Mouse (Mus musculus): ENCODE results near the gene Slc9a3r1.

The Slc9a3r1 gene

GRCm38 (mm10) chr11:115222570-115222969 is 59.4 kb downstream of the Slc9a3r1 start:
- in situ Hi-C loops (cut with MseI, MboI): no loop called here

GRCm38 (mm10) chr11:115223451-115223850 is 60.3 kb downstream of the Slc9a3r1 start:
- in situ Hi-C loops (cut with MseI, MboI): no loop called here

GRCm38 (mm10) chr11:115223877-115224276 is 60.7 kb downstream of the Slc9a3r1 start:
- in situ Hi-C loops (cut with MseI, MboI): no loop called here

GRCm38 (mm10) chr11:115224889-115225288 is 61.7 kb downstream of the Slc9a3r1 start:
- in situ Hi-C loops (cut with MseI, MboI): no loop called here

- in situ Hi-C loops (cut with MseI, MboI): no loop called here
Measured at GRCm38 (mm10) chr11:115225301-115225700, 62.2 kb downstream of the Slc9a3r1 start.

- in situ Hi-C loops (cut with MseI, MboI): no loop called here
Measured at GRCm38 (mm10) chr11:115226811-115227491, 63.8 kb downstream of the Slc9a3r1 start.

- in situ Hi-C loops (cut with MseI, MboI): no loop called here
Measured at GRCm38 (mm10) chr11:115227640-115228039, 64.5 kb downstream of the Slc9a3r1 start.

- in situ Hi-C loops (cut with MseI, MboI): no loop called here
Measured at GRCm38 (mm10) chr11:115228430-115228829, 65.3 kb downstream of the Slc9a3r1 start.

GRCm38 (mm10) chr11:115229021-115229930 is 66.1 kb downstream of the Slc9a3r1 start:
- in situ Hi-C loops (cut with MseI, MboI): no loop called here

All from mouse trophoblast stem cell (cell line).